Mouse (Mus musculus): Measurements from ENCODE around the gene Dstyk.

Gene Dstyk

GRCm38 (mm10) chr1:132417319-132418251, at the start of gene Dstyk:
Dstyk (plus strand) TSS chr1:132417555.
- peak; percentile 94 to 95 for DNase-seq

GRCm38 (mm10) chr1:132367692-132368506, 49.5 kb upstream of the Dstyk start:
- DNase-seq, result peak; percentile 77 to 89

GRCm38 (mm10) chr1:132370681-132371173, 46.6 kb upstream of the Dstyk start:
- DNase-seq, result no peak

- DNase-seq, result peak in 1 of 2 experiments; percentile 64
These were observed 45.9 kb upstream of the Dstyk start for GRCm38 (mm10) chr1:132371298-132372081.

- no peak for DNase-seq
These were observed 45.0 kb upstream of the Dstyk start for GRCm38 (mm10) chr1:132372354-132372753.

- DNase-seq, result peak in 1 of 2 experiments; percentile 62
These were observed 44.3 kb upstream of the Dstyk start for GRCm38 (mm10) chr1:132372896-132373534.

GRCm38 (mm10) chr1:132374140-132374872, 43.0 kb upstream of the Dstyk start:
- peak; percentile 85 to 89 for DNase-seq

- DNase-seq, result no peak
These were observed 42.5 kb upstream of the Dstyk start for GRCm38 (mm10) chr1:132374873-132375244.

- no peak for DNase-seq
These were observed 42.1 kb upstream of the Dstyk start for GRCm38 (mm10) chr1:132375256-132375655.

- DNase-seq, result no peak
These were observed 40.9 kb upstream of the Dstyk start for GRCm38 (mm10) chr1:132376211-132377054.

- DNase-seq, result no peak
These were observed 40.3 kb upstream of the Dstyk start for GRCm38 (mm10) chr1:132377055-132377365.

GRCm38 (mm10) chr1:132377811-132378210, 39.5 kb upstream of the Dstyk start:
- no peak for DNase-seq

GRCm38 (mm10) chr1:132380550-132381100, 36.7 kb upstream of the Dstyk start:
- no peak for DNase-seq

- no peak for DNase-seq
These were observed 35.4 kb upstream of the Dstyk start for GRCm38 (mm10) chr1:132381929-132382328.

GRCm38 (mm10) chr1:132384001-132384554, 33.3 kb upstream of the Dstyk start:
- no peak for DNase-seq

GRCm38 (mm10) chr1:132385266-132385665, 32.1 kb upstream of the Dstyk start:
- no peak for DNase-seq

- no peak for DNase-seq
These were observed 31.6 kb upstream of the Dstyk start for GRCm38 (mm10) chr1:132385711-132386110.

- no peak for DNase-seq
These were observed 31.1 kb upstream of the Dstyk start for GRCm38 (mm10) chr1:132386266-132386665.

- no peak for DNase-seq
These were observed 29.4 kb upstream of the Dstyk start for GRCm38 (mm10) chr1:132387943-132388342.

All from kidney, adult 8-10 months (tissue).